Mouse (Mus musculus) CH12.LX (cell line): Measurements from ENCODE around the gene Gm10320. TPM values are rescaled to one million over a fixed set of nuclear protein-coding genes. Genes with fewer than 3 reads are reported as not detected.

Source experiments
- DNase-seq: peaks from one replicate; pipeline ENCODE4 v3.0.0-alpha.2; 2013; ENCODE audit errors: extremely low read depth
- H3K27ac ChIP-seq: 2 replicates; pipeline ENCODE4 v1.5.1; 2012; ENCODE audit warnings: low read depth, mild to moderate bottlenecking, control low read depth, moderate library complexity; ENCODE audit not compliant: insufficient read depth
- H3K27me3 ChIP-seq: replicated peaks from 2 replicates; pipeline ENCODE3; 2012; ENCODE audit warnings: inconsistent platforms
- H3K36me3 ChIP-seq, 2 experiments: replicated peaks in 1 of 2; 2 replicates each; pipeline versions ENCODE3 to v1.6.1; 2012; ENCODE audit warnings: inconsistent platforms in 1 of 2, low read length in 1 of 2, mild to moderate bottlenecking in 1 of 2, mixed read lengths in 1 of 2, moderate library complexity in 1 of 2; ENCODE audit not compliant: control insufficient read depth in 1 of 2, insufficient read depth in 1 of 2
- H3K4me1 ChIP-seq, 2 experiments: 2 replicates each; pipeline ENCODE4 v1.6.1; 2012; ENCODE audit warnings: inconsistent platforms in 1 of 2, moderate library complexity in 1 of 2; ENCODE audit not compliant: insufficient read depth in 2 of 2, control insufficient read depth in 1 of 2
- H3K4me2 ChIP-seq: 2 replicates; pipeline ENCODE4 v1.6.1; 2012; ENCODE audit warnings: low read depth, mild to moderate bottlenecking, control low read depth; ENCODE audit not compliant: poor library complexity, insufficient read depth, severe bottlenecking
- H3K4me3 ChIP-seq, 3 experiments: fragments of 150-350 bp in 1 of 3; sonication (generic) in 1 of 3; replicated peaks in 1 of 3; 2 replicates each; pipeline versions ENCODE3 to v1.5.1; 2011 to 2012; ENCODE audit warnings: low read depth in 2 of 3, low read length in 2 of 3, mild to moderate bottlenecking in 2 of 3, moderate library complexity in 2 of 3, control low read depth in 1 of 3, improper control_type of control experiment in 1 of 3, inconsistent platforms in 1 of 3, mixed read lengths in 1 of 3; ENCODE audit not compliant: poor library complexity in 1 of 3
- H3K79me2 ChIP-seq: replicated peaks from 2 replicates; pipeline ENCODE4 v1.6.1; 2012; ENCODE audit warnings: mild to moderate bottlenecking, moderate library complexity; ENCODE audit not compliant: control insufficient read depth, poor library complexity, insufficient read depth, severe bottlenecking; ENCODE audit errors: extremely low read depth
- H3K9ac ChIP-seq: 2 replicates; pipeline ENCODE4 v1.6.1; 2012; ENCODE audit warnings: low read depth, mild to moderate bottlenecking, control low read depth, moderate library complexity; ENCODE audit not compliant: insufficient read depth
- H3K9me3 ChIP-seq: replicated peaks from 2 replicates; pipeline ENCODE3; 2012; ENCODE audit warnings: low read length, inconsistent platforms, mixed read lengths
- BHLHE40 ChIP-seq: IDR thresholded peaks from 2 replicates; pipeline ENCODE4 v1.6.1; 2011; ENCODE audit warnings: mild to moderate bottlenecking, low read depth, low read length, improper control_type of control experiment
- CHD2 ChIP-seq: IDR thresholded peaks from 2 replicates; pipeline ENCODE4 v1.6.1; 2011; ENCODE audit warnings: low read length, improper control_type of control experiment
- E2F4 ChIP-seq: IDR thresholded peaks from 2 replicates; pipeline ENCODE4 v1.6.1; 2011; ENCODE audit warnings: low read depth, low read length, improper control_type of control experiment; ENCODE audit not compliant: insufficient replicate concordance
- EP300 ChIP-seq: IDR thresholded peaks from 2 replicates; pipeline ENCODE4 v1.6.1; 2011; ENCODE audit warnings: low read length, improper control_type of control experiment
- ETS1 ChIP-seq: conservative IDR thresholded peaks from 2 replicates; pipeline ENCODE4 v1.6.1; 2012; ENCODE audit warnings: low read depth, mild to moderate bottlenecking, inconsistent platforms, low read length, improper control_type of control experiment, moderate library complexity
- GABPA ChIP-seq: IDR thresholded peaks from 2 replicates; pipeline ENCODE4 v1.6.1; 2012; ENCODE audit warnings: low read depth, low read length, improper control_type of control experiment, inconsistent platforms; ENCODE audit not compliant: insufficient replicate concordance
- HCFC1 ChIP-seq: IDR thresholded peaks from 2 replicates; pipeline ENCODE4 v1.6.1; 2012; ENCODE audit warnings: low read depth, mild to moderate bottlenecking, inconsistent platforms, low read length, improper control_type of control experiment
- IRF4 ChIP-seq: IDR thresholded peaks from 2 replicates; pipeline ENCODE4 v1.6.1; 2014; ENCODE audit warnings: low read depth, mild to moderate bottlenecking, inconsistent platforms, low read length, improper control_type of control experiment
- MAFK ChIP-seq: IDR thresholded peaks from 2 replicates; pipeline ENCODE4 v1.6.1; 2011; ENCODE audit warnings: low read length, improper control_type of control experiment; ENCODE audit not compliant: insufficient replicate concordance
- MAX ChIP-seq: IDR thresholded peaks from 2 replicates; pipeline ENCODE4 v1.6.1; 2011; ENCODE audit warnings: low read length, improper control_type of control experiment
- MAZ ChIP-seq: IDR thresholded peaks from 2 replicates; pipeline ENCODE4 v1.6.1; 2012; ENCODE audit warnings: low read depth, mild to moderate bottlenecking, inconsistent platforms, low read length, improper control_type of control experiment, moderate library complexity
- MEF2A ChIP-seq: IDR thresholded peaks from 2 replicates; pipeline ENCODE4 v1.6.1; 2014; ENCODE audit warnings: low read depth, mild to moderate bottlenecking, inconsistent platforms, low read length, improper control_type of control experiment, borderline replicate concordance
- NELFE ChIP-seq: IDR thresholded peaks from 2 replicates; pipeline ENCODE4 v1.6.1; 2011; ENCODE audit warnings: low read depth, low read length, improper control_type of control experiment
- NRF1 ChIP-seq: IDR thresholded peaks from 2 replicates; pipeline ENCODE4 v1.6.1; 2014; ENCODE audit warnings: low read depth, mild to moderate bottlenecking, inconsistent platforms, low read length, improper control_type of control experiment, moderate library complexity
- POLR2AphosphoS2 ChIP-seq: IDR thresholded peaks from 2 replicates; pipeline ENCODE4 v1.6.1; 2011; ENCODE audit warnings: low read depth, low read length, improper control_type of control experiment
- RAD21 ChIP-seq: IDR thresholded peaks from 2 replicates; pipeline ENCODE4 v1.6.1; 2011; ENCODE audit warnings: low read depth, mild to moderate bottlenecking, low read length, improper control_type of control experiment, moderate library complexity
- RCOR1 ChIP-seq: conservative IDR thresholded peaks from 2 replicates; pipeline ENCODE4 v1.6.1; 2012; ENCODE audit warnings: low read depth, mild to moderate bottlenecking, inconsistent platforms, low read length, improper control_type of control experiment
- UBTF ChIP-seq: IDR thresholded peaks from 2 replicates; pipeline ENCODE4 v1.6.1; 2012; ENCODE audit warnings: low read depth, mild to moderate bottlenecking, inconsistent platforms, low read length, improper control_type of control experiment, moderate library complexity
- USF1 ChIP-seq: IDR thresholded peaks from 2 replicates; pipeline ENCODE4 v1.6.1; 2014; ENCODE audit warnings: low read depth, mild to moderate bottlenecking, inconsistent platforms, low read length, improper control_type of control experiment
- ZC3H11A ChIP-seq: IDR thresholded peaks from 2 replicates; pipeline ENCODE4 v1.6.1; 2012; ENCODE audit warnings: low read depth, mild to moderate bottlenecking, inconsistent platforms, low read length, improper control_type of control experiment
- ZKSCAN1 ChIP-seq: IDR thresholded peaks from 2 replicates; pipeline ENCODE4 v1.6.1; 2012; ENCODE audit warnings: low read depth, inconsistent platforms, low read length, improper control_type of control experiment, borderline replicate concordance
- ZMIZ1 ChIP-seq: IDR thresholded peaks from 2 replicates; pipeline ENCODE4 v1.6.1; 2012; ENCODE audit warnings: low read depth, mild to moderate bottlenecking, inconsistent platforms, low read length, improper control_type of control experiment
- dilution Hi-C: fragments of 300-500 bp; cut with MboI; formaldehyde crosslinking; loops from 2 replicates; pipeline ENCODE4 v1.14.3; 2020; ENCODE audit warnings: low sequenced_read_pairs; ENCODE audit not compliant: extremely low pct_unique_long_range_greater_than_20kb, extremely low pct_ligation_motif_present
- in situ Hi-C: fragments of 300-500 bp; cut with MboI; formaldehyde crosslinking; loops from 3 replicates; pipeline ENCODE4 v1.14.3; 2019; ENCODE audit warnings: low sequenced_read_pairs, low pct_ligation_motif_present, low pct_unique_long_range_greater_than_20kb, mixed read lengths
- polyA plus RNA-seq: library from polyadenylated mRNA; unstranded; fragments of >175 nt; gene quantifications from 2 replicates; pipeline ENCODE4 v1.2.1, GENCODE M21; 2012; ENCODE audit warnings: low read depth; ENCODE audit not compliant: insufficient read length
- total RNA-seq, 2 experiments: library from RNA; depleted of rRNA; stranded (reverse); fragments of 300-350 nt in 1 of 2; fragments of >200 nt in 1 of 2; gene quantifications; 2 replicates each; pipeline ENCODE4 v1.2.3; 2012 to 2014

Gm10320 gene
- total and polyA plus RNA-seq, 3 experiments, result 1.8 to 13.4 (median 8.0) TPM

GRCm38 (mm10) chr13:98476175-98476838 is 15.5 kb downstream of the Gm10320 start:
- peaks cover 4% of the 10 kb centered on the region for H3K9me3 ChIP-seq
- dilution Hi-C loops, result no loop called here
- H3K9ac ChIP-seq, result no peak overlapping the region
- DNase-seq, result no peak
- no peaks in the 10 kb centered on the region for H3K36me3 ChIP-seq
- TF ChIP-seq MEF2A (no peak), NELFE (no peak), ZMIZ1 (no peak), ETS1 (no peak), EP300 (no peak), NRF1 (no peak), RAD21 (no peak), POLR2AphosphoS2 (no peak), ZKSCAN1 (no peak), CHD2 (no peak), MAFK (no peak), BHLHE40 (no peak), USF1 (no peak), IRF4 (no peak), RCOR1 (no peak), GABPA (no peak), E2F4 (no peak), HCFC1 (no peak)
- H3K79me2 ChIP-seq, result no peaks in the 10 kb centered on the region
- H3K27ac ChIP-seq, result no peak overlapping the region
- in situ Hi-C loops, result no loop called here
- peaks cover 3 to 11% of the 10 kb centered on the region in 2 experiments; a peak in 3 of 4 replicates for H3K4me1 ChIP-seq
- no peaks in the 10 kb centered on the region for H3K27me3 ChIP-seq
- no peak overlapping the region for H3K4me2 ChIP-seq
- no peak overlapping the region for H3K4me3 ChIP-seq

- Histone ChIP-seq H3K9ac (no peak overlapping the region), H3K79me2 (no peaks in the 10 kb centered on the region), H3K4me1 (peaks cover 3 to 15% of the 10 kb centered on the region in 2 experiments; a peak in 3 of 4 replicates), H3K27me3 (no peaks in the 10 kb centered on the region), H3K4me3 (no peak overlapping the region), H3K4me2 (no peak overlapping the region), H3K36me3 (no peaks in the 10 kb centered on the region), H3K27ac (no peak overlapping the region), H3K9me3 (peaks cover 4% of the 10 kb centered on the region)
- no peak for DNase-seq
- TF ChIP-seq ZC3H11A (no peak), MAX (no peak), GABPA (no peak), UBTF (no peak), POLR2AphosphoS2 (no peak), MAZ (no peak)
- in situ Hi-C loops (no loop called here), dilution Hi-C loops (no loop called here)
These were observed 16.1 kb downstream of the Gm10320 start for GRCm38 (mm10) chr13:98475681-98476080.
